14 mouse cellular contexts compared by ENCODE assay signal in genomic region chr1:90304331-90304730, GRCm38 (mm10).
DNase-seq lines count a peak whose midpoint lies in the region; ATAC-seq and TF ChIP-seq lines count a peak whose summit lies in the region.
"Had no signal": no experiment of that assay in that cellular context is flagged by ENCODE, and none has a peak within 500 bp of the region (broad histone marks: within the 10 kb centered on the region; RNA-seq: fewer than 3 reads in every experiment).

No protein-coding gene starts in this region.

- no peaks in the 10 kb centered on the region for H3K27me3 ChIP-seq in hindbrain, embryonic 12.5 days
- no peaks in the 10 kb centered on the region for H3K27me3 ChIP-seq in hindbrain, embryonic 11.5 days (ENCODE audit: control insufficient read depth, insufficient read depth, low read length)
- no peaks in the 10 kb centered on the region for H3K27me3 ChIP-seq in embryonic facial prominence, embryonic 10.5 days (replicated peaks; ENCODE audit: low read depth, poor library complexity, severe bottlenecking)
- H3K27me3 ChIP-seq in forebrain, embryonic 16.5 days (replicated peaks; ENCODE audit: control insufficient read depth, insufficient read depth, low read length): no peaks in the 10 kb centered on the region
- no peaks in the 10 kb centered on the region for H3K27me3 ChIP-seq in limb, embryonic 14.5 days (ENCODE audit: control insufficient read depth, insufficient read depth, low read length)
- H3K27me3 ChIP-seq: heart, embryonic 15.5 days had no signal

- H3K27ac ChIP-seq in hindbrain, embryonic 12.5 days: peak overlapping the region; percentile 64
- no peak overlapping the region for H3K27ac ChIP-seq in hindbrain, embryonic 11.5 days (ENCODE audit: low read depth, low read length)
- 0 out of 2 replicates have a peak overlapping the region, but pooled peaks have one; percentile 20 for H3K27ac ChIP-seq in embryonic facial prominence, embryonic 10.5 days (replicated peaks)
- no peak overlapping the region for H3K27ac ChIP-seq in forebrain, embryonic 16.5 days (ENCODE audit: low read length)
- H3K27ac ChIP-seq in limb, embryonic 14.5 days (replicated peaks; ENCODE audit: low read depth, low read length): 0 out of 2 replicates have a peak overlapping the region, but pooled peaks have one; percentile 52
- H3K27ac ChIP-seq: heart, embryonic 15.5 days; macrophage had no signal

- H3K4me2 ChIP-seq in hindbrain, embryonic 12.5 days (replicated peaks): no peak overlapping the region
- no peak overlapping the region for H3K4me2 ChIP-seq in hindbrain, embryonic 11.5 days (replicated peaks; ENCODE audit: low read depth, low read length)
- H3K4me2 ChIP-seq in forebrain, embryonic 16.5 days (ENCODE audit: low read length): no peak overlapping the region
- no peak overlapping the region for H3K4me2 ChIP-seq in limb, embryonic 14.5 days (replicated peaks; ENCODE audit: low read depth, low read length, severe bottlenecking)
- H3K4me2 ChIP-seq: heart, embryonic 15.5 days had no signal

- no peaks in the 10 kb centered on the region for H3K9me3 ChIP-seq in hindbrain, embryonic 12.5 days (replicated peaks)
- no peaks in the 10 kb centered on the region for H3K9me3 ChIP-seq in hindbrain, embryonic 11.5 days (ENCODE audit: control insufficient read depth, low read length)
- H3K9me3 ChIP-seq in embryonic facial prominence, embryonic 10.5 days: peaks cover 6% of the 10 kb centered on the region; the same call in 1 of the 2 replicates
- no peaks in the 10 kb centered on the region for H3K9me3 ChIP-seq in forebrain, embryonic 16.5 days (ENCODE audit: control insufficient read depth, low read length)
- H3K9me3 ChIP-seq in limb, embryonic 14.5 days (ENCODE audit: control insufficient read depth, low read length): peaks cover 4% of the 10 kb centered on the region; the same call in 1 of the 2 replicates
- H3K9me3 ChIP-seq: heart, embryonic 15.5 days had no signal

- ATAC-seq in hindbrain, embryonic 12.5 days (ENCODE audit: low FRiP score): peak; percentile 69; the same call in 1 of the 2 replicates
- ATAC-seq in hindbrain, embryonic 11.5 days (ENCODE audit: low FRiP score): no peak
- peak; percentile 81 for ATAC-seq in forebrain, embryonic 16.5 days
- no peak for ATAC-seq in limb, embryonic 14.5 days (ENCODE audit: low FRiP score, low read depth)

- H3K4me3 ChIP-seq in hindbrain, embryonic 12.5 days: no peak overlapping the region
- H3K4me3 ChIP-seq in hindbrain, embryonic 11.5 days (ENCODE audit: low read depth, low read length): no peak overlapping the region
- H3K4me3 ChIP-seq in embryonic facial prominence, embryonic 10.5 days: no peak overlapping the region
- no peak overlapping the region for H3K4me3 ChIP-seq in forebrain, embryonic 16.5 days (replicated peaks; ENCODE audit: low read length)
- H3K4me3 ChIP-seq in limb, embryonic 14.5 days (replicated peaks; ENCODE audit: low read length): no peak overlapping the region
- H3K4me3 ChIP-seq: heart, embryonic 15.5 days had no signal

- 58% methylated on average over 7 of the region's 7 CpGs for WGBS in hindbrain, embryonic 12.5 days
- 66% methylated on average over 7 of the region's 7 CpGs for WGBS in hindbrain, embryonic 11.5 days
- 80% methylated on average over 7 of the region's 7 CpGs for WGBS in embryonic facial prominence, embryonic 10.5 days
- WGBS in forebrain, embryonic 16.5 days: 44% methylated on average over 7 of the region's 7 CpGs
- 28% methylated on average over 7 of the region's 7 CpGs for WGBS in limb, embryonic 14.5 days

- TF ChIP-seq POLR2A in limb, embryonic 14.5 days (IDR thresholded peaks at IDR 0.05; ENCODE audit: borderline replicate concordance, extremely low read depth, insufficient read depth, insufficient read length): no peak

- H3K9ac ChIP-seq in hindbrain, embryonic 12.5 days: no peak overlapping the region
- no peak overlapping the region for H3K9ac ChIP-seq in hindbrain, embryonic 11.5 days (ENCODE audit: low read depth, low read length)
- no peak overlapping the region for H3K9ac ChIP-seq in forebrain, embryonic 16.5 days (replicated peaks; ENCODE audit: low read depth, low read length)
- no peak overlapping the region for H3K9ac ChIP-seq in limb, embryonic 14.5 days (ENCODE audit: low read depth, low read length, severe bottlenecking)
- H3K9ac ChIP-seq: heart, embryonic 15.5 days had no signal

- H3K4me1 ChIP-seq in hindbrain, embryonic 12.5 days: peaks cover 12% of the 10 kb centered on the region
- H3K4me1 ChIP-seq in hindbrain, embryonic 11.5 days (replicated peaks; ENCODE audit: control insufficient read depth, insufficient read depth, low read length): no peaks in the 10 kb centered on the region
- H3K4me1 ChIP-seq in embryonic facial prominence, embryonic 10.5 days: peaks cover 16% of the 10 kb centered on the region
- H3K4me1 ChIP-seq in forebrain, embryonic 16.5 days (replicated peaks; ENCODE audit: control insufficient read depth, insufficient read depth, low read length): peaks cover 7% of the 10 kb centered on the region
- H3K4me1 ChIP-seq in limb, embryonic 14.5 days (ENCODE audit: control insufficient read depth, insufficient read depth, low read length): peaks cover 5% of the 10 kb centered on the region; the same call in 1 of the 2 replicates
- H3K4me1 ChIP-seq: heart, embryonic 15.5 days had no signal

- no peak for DNase-seq in hindbrain, embryonic 11.5 days (ENCODE audit: low spot score)
- DNase-seq in embryonic facial prominence, embryonic 10.5 days (ENCODE audit: low spot score): no peak
- no peak for DNase-seq in limb, embryonic 14.5 days (ENCODE audit: low spot score)
- DNase-seq in embryo, embryonic 11 days: no peak
- no peak for DNase-seq in right cerebral cortex, adult 18-20 months
- no peak for DNase-seq in ovary, postnatal 36 days (ENCODE audit: low spot score)
- DNase-seq: cerebellum, postnatal 36 days; kidney, adult 2 months; kidney, postnatal 4 days; layer of hippocampus, postnatal 36 days had no signal

- no peaks in the 10 kb centered on the region for H3K36me3 ChIP-seq in hindbrain, embryonic 12.5 days
- no peaks in the 10 kb centered on the region for H3K36me3 ChIP-seq in hindbrain, embryonic 11.5 days (ENCODE audit: control insufficient read depth, insufficient read depth, low read length)
- H3K36me3 ChIP-seq in embryonic facial prominence, embryonic 10.5 days (replicated peaks): no peaks in the 10 kb centered on the region
- H3K36me3 ChIP-seq in forebrain, embryonic 16.5 days (ENCODE audit: control insufficient read depth, insufficient read depth): no peaks in the 10 kb centered on the region
- H3K36me3 ChIP-seq in limb, embryonic 14.5 days (ENCODE audit: control insufficient read depth, insufficient read depth, low read length): no peaks in the 10 kb centered on the region
- H3K36me3 ChIP-seq: heart, embryonic 15.5 days had no signal

Comparison
In these comparisons a context has a peak if more than half of its experiments do, and no peak if none do; other contexts are left out.
1. ATAC-seq: peak in hindbrain, embryonic 12.5 days (single experiment) and forebrain, embryonic 16.5 days (single experiment); none in hindbrain, embryonic 11.5 days (single experiment) and limb, embryonic 14.5 days (single experiment).
2. H3K27ac ChIP-seq: peak in hindbrain, embryonic 12.5 days (single experiment), embryonic facial prominence, embryonic 10.5 days (single experiment) and limb, embryonic 14.5 days (single experiment); none in hindbrain, embryonic 11.5 days (single experiment) and forebrain, embryonic 16.5 days (single experiment).